Mouse (Mus musculus): ENCODE measurements around the gene Zfp607b.
A peak's percentile ranks its signal among the peaks of the same experiment; 100 is the strongest.

GRCm38 (mm10) chr7:27654607-27655276, 34.4 kb upstream of the Zfp607b start:
- TF ChIP-seq CTCF (IDR thresholded peaks at IDR 0.05; ENCODE audit: control insufficient read depth, insufficient read depth, low read length) = peak; percentile 46
- TF ChIP-seq POLR2A (IDR thresholded peaks at IDR 0.05; ENCODE audit: borderline replicate concordance, control insufficient read depth, low read depth, low read length) = no peak

Measured in bone marrow, adult 2 months (tissue).